Mouse (Mus musculus) megakaryocyte, embryonic 14.5 days (primary cell): ENCODE results near the gene Nfib.

Experiments used
- FLI1 ChIP-seq: IDR thresholded peaks from 2 replicates; pipeline ENCODE4 v1.6.1; 2012; ENCODE audit warnings: low read length, inconsistent platforms, mixed read lengths
- GATA1 ChIP-seq: IDR thresholded peaks from 3 replicates; pipeline ENCODE4 v1.6.1; 2012; ENCODE audit warnings: mixed read lengths, low read length, inconsistent platforms, borderline replicate concordance

DNA sequence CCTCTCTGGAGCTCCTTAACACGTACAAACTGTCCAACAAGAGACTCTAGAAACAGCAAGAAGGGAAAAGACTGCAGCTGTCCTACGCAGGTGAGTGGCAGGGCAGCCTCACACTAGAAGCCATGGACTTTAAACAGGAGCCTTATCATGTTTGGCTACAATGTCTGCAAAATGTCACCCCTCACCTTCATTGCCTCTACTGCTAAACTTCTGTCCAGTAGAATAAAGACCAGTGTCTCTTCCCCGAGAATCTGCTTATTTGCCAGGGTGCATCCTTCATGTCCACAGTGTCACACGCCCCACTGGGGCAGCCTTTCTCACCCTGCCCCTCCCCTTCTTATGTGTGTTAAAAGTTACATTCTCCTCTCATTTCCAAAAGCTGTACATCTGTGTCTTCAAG lies 319.9 kb downstream of the Nfib start:
- TF ChIP-seq FLI1 (no peak), GATA1 (no peak)
